Mouse (Mus musculus) lung, adult 2 months (tissue): ENCODE measurements around the gene Perm1.

Experiments
- CTCF ChIP-seq: fragments of 200-500 bp; IDR thresholded peaks from 2 replicates; pipeline ENCODE4 v1.5.1; 2011; ENCODE audit warnings: mild to moderate bottlenecking, low read length, control low read depth; ENCODE audit not compliant: insufficient read depth
- POLR2A ChIP-seq: fragments of 200-500 bp; IDR thresholded peaks from 2 replicates; pipeline ENCODE4 v1.6.1; 2011; ENCODE audit warnings: low read depth, mild to moderate bottlenecking, control low read depth, low read length, borderline replicate concordance; ENCODE audit errors: extremely low read depth

- TF ChIP-seq CTCF, result no peak
- TF ChIP-seq POLR2A, result no peak
Observed at GRCm38 (mm10) chr4:156252140-156252539, 36.5 kb downstream of the Perm1 start.
